Mouse (Mus musculus) gonadal fat pad, adult 2 months (tissue): ENCODE measurements around the gene Mrps11. TPM values are rescaled to one million over a fixed set of nuclear protein-coding genes. Genes with fewer than 3 reads are reported as not detected.

Experiments used
- DNase-seq: peaks from one replicate; pipeline ENCODE4 v3.0.0-alpha.2; 2012; ENCODE audit warnings: low read depth
- polyA plus RNA-seq: library from polyadenylated mRNA; depleted of rRNA; stranded (reverse); fragments of >200 nt; gene quantifications from 2 replicates; pipeline ENCODE4 v1.2.3, GENCODE M21; 2012; rRNA removed

Gene Mrps11
- polyA plus RNA-seq, result 44.4 and 51.7 TPM in 2 replicates

DNA sequence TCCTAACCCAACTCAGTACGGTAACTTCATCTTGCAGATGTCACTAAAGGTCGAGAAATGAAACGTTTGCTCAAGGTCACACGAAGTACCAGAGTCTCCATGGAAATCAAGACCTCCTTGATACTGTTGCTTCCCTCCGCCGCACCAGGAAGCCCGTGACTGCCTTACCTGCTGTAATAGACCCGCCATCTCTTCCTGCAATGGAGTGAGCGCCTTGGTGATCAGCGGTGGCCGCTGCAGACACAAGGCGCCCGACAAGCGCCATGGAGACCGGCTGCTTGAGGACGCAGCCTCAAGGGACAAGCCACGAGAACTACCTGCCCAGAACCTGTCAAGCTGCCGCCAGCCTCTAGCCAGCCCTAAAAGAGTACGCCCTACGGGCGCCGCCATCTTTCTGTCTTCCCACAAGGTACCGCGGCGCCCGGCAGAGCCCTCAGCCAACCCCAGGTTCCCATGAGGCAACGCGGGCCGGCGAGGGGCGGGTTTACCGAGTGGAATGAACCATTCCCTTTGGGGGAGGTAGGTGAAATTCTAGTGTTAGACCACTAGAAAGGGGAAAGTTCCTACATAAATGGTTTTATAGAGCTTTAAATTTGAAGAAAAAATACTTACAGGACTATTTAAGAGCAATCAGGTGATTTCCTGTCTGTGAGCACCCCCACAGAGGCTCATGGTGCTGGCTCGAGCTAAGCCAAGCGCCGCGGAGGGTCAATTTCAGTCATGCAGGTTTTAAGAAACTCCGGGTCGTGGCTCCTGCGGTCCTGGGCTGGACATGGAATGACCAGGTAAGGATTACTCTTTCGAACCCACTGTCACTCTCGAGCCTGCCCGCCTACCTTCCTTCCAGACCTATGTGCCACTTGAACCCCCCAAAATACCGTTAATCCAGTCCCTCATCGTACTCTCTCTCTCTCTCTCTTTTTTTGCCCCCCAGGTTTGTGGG is at the start of gene Mrps11, which contains the start of gene Mrpl46:
Gene Mrps11 (plus strand): TSS at position 481 of the 943 bp plus-strand sequence.
Gene Mrpl46 (minus strand): TSS at position 893 of the 943 bp plus-strand sequence.
- DNase-seq, result no peak

DNA sequence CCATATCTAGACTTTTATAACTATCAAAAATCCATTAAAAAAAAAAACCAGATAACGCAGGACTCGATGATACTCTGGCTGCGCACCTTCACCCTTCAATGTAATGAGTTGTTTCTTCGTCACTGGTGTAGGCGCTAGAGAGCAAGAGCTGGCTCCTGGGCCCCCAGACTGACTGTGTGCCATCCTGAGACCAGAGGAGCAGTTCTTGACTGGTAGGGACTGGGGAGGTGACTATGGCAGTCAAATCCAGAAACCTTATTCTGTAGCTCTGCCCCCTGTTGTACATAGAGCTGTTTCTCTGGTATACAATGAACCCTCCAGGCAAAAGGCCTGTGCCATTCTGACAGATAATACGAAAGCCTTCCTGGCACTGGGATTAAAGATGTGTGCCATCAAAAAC is 45.7 kb upstream of the Mrps11 start:
- DNase-seq, result no peak

DNA sequence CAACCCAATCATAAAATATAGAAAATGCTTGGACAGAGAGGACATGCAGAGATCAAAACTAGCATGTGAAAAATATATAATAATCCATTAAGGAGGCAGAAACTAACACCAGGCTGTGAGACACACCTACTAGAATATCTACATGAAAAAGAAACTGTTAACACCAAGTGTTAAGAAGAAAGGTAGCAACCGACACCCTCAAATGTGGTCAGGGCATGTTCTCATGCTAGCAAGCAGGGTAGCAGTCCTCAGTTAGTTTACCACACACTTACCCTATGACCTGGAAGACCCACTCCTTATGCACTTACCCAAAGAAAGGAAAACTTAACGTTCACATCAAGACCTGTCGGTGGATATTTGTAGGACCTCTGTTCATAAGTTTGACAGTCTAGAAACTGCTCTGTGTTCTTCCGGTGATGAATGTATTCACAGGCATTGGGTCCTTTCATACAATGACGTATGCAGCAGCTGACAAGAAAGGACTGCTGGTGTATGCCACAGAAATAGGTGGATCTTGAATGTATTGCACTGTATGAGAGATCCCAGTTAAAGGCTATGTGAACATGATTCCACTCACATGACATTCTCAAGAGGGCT is 45.2 kb upstream of the Mrps11 start, which contains the start of gene Ntrk3:
Gene Ntrk3 (minus strand): TSS at position 399 of the 597 bp plus-strand sequence.
- no peak for DNase-seq

DNA sequence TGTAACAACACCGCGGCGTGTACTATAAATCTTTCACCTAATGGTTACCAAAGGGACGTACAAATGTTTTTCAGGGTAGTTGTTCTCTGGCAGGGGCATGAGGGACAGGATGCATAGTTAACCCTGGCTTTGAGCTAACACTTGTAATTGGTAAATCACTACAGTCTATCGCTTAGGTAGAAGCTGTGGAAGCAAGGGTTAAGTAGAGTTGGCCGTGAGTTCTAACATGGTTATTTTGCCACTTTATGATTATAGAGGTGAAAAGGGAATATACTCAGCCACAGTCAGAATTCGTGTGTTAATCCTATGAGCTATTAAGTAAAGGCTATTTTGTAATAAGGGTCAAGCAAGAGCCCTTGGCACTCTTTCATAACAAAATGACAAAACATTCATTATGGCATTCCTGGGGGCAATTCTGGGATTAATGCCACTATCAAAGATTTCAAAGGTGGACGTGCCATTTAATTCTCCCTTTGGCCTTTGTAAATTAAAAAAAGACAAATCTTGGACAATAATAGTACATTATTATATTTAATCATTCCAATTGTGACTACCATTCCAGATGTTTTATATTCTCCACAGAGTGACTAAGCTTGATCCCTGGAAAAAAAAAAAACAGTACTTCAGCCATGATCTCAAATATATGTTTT is 43.4 kb upstream of the Mrps11 start:
- DNase-seq, result peak; percentile 81

DNA sequence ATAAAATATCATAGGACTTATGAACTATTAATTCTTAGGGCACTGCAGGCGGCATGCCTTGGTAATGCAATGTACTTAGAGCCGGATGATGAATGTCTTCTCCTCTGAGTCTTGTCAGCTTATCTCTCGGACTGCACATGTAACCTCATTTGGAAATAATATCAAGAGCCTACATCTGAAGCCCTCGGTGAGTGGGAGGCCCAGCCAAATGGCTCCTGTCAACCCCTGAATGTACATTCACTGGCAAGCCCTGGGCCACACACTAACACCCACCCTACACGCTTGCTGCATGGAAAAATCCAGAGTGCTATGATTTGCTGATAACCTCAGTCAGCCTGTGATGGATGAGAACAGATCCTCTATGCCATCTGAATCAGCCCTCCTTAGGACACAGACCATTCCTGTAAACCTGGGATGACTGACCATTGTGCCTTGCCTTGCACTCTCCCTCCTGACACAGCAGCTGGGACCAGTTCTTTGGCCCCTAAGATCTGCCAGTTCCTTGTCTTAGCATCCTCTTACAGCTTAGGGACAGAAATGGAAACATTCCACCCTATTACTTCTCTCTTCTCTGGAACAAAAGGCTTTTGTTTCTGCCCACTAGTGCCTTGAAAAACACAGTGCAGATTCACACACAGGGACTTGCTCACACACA is 39.1 kb upstream of the Mrps11 start:
- no peak for DNase-seq

DNA sequence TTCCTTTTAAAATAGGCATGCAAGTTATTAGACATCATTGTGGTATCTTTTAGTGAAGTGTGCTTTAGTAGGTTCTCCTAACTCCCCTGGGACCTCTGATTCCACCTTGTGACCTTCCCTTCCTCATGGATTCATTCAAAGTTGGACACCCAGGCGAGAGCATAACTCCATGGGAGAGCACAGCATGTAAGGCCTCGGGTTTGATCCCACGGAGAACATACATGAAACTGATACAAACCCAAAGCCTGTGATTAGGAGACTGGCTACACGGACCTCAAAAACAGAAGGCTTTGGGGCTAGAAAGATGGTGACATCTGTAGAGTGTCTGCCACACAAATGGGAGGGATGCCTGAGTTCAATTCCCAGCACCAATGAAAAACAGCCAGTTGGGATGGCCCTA is 30.0 kb upstream of the Mrps11 start:
- no peak for DNase-seq

DNA sequence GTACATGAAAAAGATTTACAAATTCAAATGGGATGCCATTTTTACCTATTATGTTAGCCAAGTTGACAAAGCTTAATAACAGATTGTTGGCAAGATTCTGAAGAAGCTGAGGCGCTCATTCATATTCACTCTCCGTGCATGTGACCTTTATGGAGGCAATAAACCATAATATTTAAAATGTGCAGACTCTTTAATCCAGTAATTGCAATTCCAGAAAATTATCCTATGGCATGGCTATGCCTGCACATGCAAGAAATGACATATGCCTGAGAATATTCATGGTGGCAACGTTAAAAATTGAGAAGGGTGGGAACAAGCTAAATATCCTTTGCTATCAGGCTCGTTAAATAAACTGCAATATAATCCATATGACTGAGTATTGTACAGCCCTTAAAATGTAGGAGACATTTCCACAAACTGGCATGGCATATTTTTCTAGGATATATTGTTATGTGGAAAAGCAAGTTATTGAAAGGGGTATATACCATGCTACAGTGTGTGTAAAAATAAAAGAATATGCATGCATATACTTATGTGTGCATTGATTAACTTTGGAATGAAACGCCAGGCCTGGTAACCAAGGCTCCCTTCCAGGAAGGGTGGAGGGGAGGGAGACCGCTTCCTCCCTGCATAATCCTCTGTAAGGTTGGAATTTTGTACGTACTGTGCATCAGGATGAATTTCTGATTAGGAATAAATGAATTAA is 29.0 kb upstream of the Mrps11 start:
- no peak for DNase-seq

DNA sequence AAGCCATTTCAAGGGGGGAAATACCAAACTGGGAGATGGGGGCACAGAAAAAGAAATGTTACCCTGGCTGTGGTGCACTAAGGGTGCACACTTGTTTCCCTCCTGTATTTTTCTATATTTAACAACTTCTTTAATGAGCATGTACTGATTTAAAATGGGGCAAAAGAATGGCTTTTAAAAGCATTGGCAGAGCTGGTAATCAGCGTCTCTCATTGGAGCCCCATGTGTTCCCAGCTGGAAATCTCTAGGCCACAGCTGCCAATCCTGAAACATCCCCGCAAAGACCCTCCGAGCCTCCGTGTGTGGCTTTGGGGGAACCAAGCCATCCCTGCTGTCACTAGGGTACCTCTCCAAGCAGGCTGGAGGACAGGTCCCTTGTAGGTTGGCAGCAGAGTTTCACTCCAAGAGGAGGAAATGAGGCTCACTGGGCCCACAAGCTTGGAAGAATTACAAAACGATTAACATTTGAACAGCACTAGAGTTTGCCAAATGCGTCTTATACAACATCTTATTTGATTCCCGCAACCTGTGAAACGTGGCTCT is 28.4 kb upstream of the Mrps11 start:
- DNase-seq, result no peak

DNA sequence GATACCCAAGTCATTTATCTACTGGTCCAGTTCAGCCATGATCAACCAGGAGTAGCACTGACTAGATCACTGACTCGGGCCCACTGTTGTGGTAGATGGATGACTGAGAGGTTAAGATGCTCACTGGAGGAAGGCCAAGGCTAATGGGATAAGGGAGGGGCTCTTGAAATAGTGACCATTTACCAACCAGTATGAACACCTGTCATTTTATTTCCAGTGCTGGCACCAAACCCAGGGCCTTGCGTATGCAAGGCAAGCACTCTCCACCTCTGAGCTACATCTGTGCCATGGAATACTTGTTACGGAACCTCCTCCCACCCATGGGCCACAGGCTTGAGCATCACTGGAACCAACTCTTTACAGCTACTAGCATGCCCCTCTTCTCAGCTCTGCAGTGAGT is 19.1 kb upstream of the Mrps11 start:
- no peak for DNase-seq

DNA sequence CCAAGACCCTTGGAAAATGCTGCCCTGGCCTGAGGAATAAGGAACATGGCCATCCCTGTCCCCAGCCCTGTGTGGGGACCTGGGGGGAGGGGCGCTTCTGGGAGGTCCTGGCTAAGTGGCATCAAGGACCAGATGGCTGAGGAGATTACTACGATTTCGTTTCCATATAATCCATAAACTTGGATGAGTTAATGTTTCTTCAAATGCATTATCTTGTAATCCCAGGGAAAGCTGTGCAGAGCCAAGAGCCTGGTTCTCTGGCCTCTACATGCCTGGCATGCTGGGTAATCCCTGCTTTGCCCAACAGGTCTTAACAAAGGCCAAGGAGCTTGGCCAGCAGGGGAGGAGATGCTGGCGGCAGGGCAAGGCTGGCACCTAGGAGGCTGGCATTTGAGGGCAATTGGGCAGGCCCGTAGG is 17.7 kb upstream of the Mrps11 start:
- peak; percentile 83 for DNase-seq

DNA sequence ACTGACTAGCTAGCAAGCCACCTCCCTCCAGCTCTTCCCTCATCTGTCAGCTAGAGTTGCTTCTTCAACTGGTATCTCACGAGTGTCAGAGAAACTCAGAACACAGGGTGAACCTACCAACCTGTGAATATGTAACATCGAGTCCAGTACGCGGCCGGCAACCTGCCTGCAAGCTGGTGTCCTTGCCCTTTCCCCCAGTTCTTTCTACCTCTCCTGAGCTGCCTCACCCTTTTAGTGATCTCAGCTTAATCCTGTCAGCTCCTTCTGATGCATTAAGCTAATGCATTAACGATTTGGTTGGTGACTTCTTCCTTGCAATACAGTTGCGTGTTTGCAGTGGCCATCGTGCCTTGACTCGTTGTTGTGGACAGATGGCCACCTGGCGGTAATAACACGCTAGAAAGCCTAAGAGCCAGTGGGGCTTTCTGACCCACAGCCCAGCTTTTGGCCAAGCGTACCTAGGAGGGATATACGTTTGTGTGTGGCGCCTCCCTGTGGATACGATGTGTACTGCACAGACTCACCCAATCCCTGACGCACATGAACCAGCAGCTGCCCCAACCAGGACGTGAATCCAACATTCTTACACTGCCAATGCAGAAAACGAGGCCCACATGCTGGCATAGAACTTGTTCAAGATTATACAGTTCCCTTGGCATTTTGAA is 16.8 kb upstream of the Mrps11 start:
- no peak for DNase-seq

DNA sequence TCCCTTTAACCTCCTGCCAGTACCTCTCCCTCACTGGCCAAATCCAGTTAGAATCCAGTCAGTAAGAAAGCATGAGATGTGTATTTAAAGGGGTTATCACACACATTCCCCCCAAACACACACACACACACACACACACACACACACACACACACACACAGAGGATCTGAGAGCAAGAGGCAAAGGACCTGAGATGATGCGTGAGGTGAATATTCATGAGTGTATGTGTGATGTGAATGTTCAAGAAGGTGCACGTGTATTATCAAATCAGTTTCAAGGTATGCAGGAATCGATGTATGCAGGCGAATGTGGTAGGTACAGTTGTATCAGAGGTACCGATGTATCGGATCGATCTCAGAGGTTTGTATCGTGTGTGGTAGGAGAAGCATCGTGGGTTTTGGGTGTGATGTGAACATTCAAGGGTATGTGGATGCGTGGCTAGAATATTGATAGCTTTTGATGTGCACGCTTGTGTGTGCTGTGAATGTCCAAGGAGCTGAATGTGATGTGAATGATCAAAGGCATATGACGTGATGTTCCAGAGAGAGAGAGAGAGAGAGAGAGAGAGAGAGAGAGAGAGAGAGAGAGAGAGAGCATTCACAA is 14.9 kb upstream of the Mrps11 start:
- DNase-seq, result no peak

DNA sequence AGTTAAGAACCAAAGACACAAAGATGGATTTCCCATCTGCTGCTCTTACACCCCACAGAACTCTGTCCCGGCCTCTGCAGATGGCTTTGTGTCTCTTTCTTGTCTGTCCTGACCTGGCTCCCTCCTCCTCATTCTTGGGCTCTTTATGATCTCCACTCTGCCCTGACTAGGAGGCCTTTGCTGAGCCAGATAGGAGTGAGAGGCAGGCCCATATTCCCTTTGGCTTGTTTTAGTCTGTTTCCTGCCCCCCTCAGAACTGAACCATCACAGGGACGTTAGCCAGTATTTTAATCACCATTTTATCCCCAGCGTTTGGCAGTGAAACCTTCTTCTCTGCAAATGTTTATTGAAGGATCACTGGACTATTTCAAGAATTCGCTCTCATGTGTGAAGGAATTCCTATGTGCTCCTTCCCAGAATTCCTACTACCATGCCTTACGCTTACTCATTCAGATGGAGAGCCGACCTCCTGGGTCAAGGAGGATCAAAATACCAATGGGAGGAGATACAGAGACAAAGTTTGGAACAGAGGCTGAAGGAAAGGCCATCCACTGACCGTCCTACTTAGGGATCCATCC is 13.8 kb upstream of the Mrps11 start:
- DNase-seq, result no peak

DNA sequence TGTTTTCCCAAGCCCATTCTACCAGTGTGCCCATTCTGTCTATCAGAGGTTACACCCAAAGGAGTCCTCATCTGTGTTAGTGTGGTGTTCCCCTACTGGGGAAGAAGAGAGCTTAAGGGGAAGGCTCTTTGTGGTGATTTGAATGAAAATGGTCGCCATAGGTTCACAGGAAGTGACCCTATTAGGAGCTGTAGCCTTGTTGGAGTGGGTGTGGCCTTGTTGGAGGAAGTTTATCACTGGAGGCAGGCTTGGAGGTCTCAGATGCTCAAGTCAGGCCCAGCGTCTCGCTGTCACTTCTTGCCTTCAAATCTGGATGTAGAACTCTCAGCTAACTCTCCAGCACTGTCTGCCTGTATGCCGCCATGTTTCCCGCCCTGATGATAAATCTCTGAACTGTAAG is 12.0 kb upstream of the Mrps11 start:
- DNase-seq, result no peak

DNA sequence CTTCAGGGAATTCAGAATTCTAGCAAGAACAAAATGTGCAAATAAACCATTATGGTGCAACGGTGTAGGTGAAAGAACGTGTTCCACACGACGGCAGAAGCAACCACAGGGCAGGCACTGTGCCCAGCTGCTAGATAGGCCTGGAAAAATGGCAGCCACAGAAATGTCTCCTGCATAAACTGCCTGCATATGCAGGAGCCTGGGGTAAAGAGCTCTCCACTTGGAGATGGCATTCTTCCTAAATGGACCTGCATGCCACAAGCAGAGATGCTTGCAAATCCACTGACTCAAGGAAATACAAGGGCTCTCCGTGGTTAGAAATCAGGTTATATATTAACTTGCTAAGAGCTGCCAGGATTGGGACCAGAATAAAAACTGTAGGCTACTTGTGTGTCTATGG is 4.2 kb upstream of the Mrps11 start:
- DNase-seq, result no peak

DNA sequence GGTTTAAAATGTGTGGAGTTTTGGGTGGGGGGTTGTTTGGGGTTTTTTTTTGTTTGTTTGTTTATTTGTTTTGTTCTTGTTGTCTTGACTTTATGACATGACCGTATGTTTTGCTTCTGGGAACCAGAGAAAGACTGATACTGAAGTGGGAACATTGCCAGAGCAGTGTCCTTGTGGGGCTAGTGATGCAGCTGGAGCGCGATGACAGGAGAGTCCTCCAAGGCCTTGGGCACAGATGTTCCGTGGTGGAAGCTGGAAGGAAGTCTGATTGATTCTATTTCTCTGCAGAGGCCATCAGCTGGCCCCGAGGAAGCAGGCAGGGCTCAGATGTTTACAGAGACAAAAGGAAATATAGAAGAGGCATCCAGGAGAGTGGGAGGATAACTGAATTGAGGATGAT is 3.0 kb downstream of the Mrps11 start:
- DNase-seq, result no peak

DNA sequence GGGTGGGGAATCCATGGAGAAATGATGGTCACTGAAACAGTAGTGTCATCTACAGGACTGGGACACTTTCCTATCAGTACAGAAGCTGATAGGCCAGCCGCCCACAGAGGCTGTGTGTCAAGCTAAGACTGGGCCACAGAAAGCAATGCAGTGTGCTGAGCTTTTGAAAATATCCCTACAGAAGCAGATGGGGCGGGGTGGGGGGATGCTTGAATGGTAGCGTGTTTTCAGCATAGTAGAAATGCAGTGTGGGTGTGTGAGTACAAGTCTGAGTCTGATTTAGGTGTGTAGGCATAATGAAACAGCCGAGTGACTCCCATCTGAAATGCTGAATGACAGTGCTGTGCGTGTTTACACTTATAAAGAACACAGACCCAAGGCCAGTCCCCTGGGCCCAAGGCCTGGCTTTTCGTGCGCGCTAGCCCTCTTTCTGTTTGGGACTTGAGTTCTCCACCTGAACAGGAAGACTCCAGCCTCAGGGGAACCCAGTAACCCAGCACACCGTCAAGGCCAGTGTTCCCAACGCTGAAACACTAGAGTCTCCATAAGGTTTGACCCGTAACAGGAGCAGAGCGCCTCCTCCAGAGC is 5.0 kb downstream of the Mrps11 start:
- DNase-seq, result no peak

DNA sequence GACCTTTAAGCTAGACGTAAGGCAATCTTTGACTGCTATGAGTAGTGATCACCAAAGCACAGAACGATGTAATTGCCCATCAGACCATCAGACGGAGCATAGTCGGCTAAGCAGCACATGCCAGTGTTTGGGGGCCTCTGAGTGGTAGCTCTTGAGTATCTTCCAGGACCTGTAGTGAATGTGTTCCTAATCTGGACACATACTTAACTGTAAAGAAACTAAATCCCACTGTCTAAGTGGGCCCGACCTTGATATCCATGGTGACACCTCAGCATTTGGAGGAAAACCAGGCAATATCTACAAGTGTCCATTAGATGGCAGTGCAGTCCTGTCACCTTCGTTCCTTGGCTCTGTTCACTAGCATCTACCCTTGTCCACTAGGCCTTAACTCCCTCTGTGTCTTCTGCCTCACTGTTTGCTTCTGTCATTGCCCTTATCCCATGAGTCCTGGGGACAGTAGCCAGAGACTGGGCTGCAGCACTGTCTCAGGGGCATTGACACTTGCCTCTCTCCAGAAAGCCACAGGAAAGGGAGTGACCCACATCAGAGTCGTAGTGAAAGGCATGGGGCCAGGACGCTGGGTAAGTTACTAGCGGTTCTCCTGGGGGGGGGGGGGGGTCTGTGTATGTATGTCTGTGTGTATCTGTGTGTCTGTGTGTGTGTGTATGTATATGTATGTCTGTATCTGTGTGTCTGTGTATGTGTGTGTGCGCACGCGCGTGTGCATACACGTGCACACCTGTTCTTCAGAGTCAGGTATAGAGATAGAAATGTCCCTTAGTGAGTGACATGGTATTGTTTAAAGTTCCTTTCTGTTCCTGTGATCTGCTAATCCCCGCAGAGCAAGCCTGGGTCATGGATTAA is 8.7 kb downstream of the Mrps11 start:
- DNase-seq, result no peak
